Mouse (Mus musculus): ENCODE measurements around the gene Mmp23. TPM values are rescaled to one million over a fixed set of nuclear protein-coding genes. Genes with fewer than 3 reads are reported as not detected.
"Not testable (repeated sequence)": the region's sequence is repeated elsewhere in the genome, so short reads cannot be mapped to it uniquely, and the experiment has no call there.

Mmp23 gene
- polyA plus RNA-seq, 1 experiment, result 22.4 TPM

DNA sequence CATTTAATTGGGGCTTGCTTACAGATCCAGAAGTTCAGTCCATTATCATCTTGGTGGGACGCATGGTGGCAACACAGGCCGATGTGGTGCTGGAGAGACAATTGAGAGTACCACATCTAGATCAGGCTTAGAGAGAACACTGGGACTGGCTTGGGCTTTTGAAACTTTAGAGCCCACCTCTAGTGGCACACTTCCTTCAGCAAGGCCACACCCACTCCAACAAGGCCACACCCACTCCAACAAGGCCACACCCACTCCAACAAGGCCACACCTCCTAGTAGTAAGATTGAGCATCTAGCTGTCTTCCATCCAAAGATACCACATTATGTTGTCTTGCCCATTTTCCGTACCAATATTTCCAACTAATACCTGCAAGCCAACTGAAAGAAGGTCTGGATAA, 39.2 kb upstream of the Mmp23 start:
- TF ChIP-seq CTCF (conservative IDR thresholded peaks at IDR 0.05; ENCODE audit: insufficient read depth, insufficient read length, low read depth, low read length) (no peak), POLR2A (IDR thresholded peaks at IDR 0.05; ENCODE audit: low read depth, low read length) (no peak)
- H3K27me3 ChIP-seq (replicated peaks; ENCODE audit: control insufficient read depth, insufficient read depth, low read length), result no peaks in the 10 kb centered on the region
- H3K36me3 ChIP-seq (ENCODE audit: control insufficient read depth, insufficient read depth, low read length), result no peaks in the 10 kb centered on the region
- H3K4me1 ChIP-seq (ENCODE audit: control insufficient read depth, insufficient read depth, low read length), result no peaks in the 10 kb centered on the region
- H3K27ac ChIP-seq (ENCODE audit: insufficient read depth, low read depth, low read length), result no peak overlapping the region
- 95% methylated on average over 3 of the region's 3 CpGs for WGBS
- DNase-seq, result no peak
- no peak overlapping the region for H3K4me3 ChIP-seq (ENCODE audit: insufficient read depth, low read depth, low read length)

DNA sequence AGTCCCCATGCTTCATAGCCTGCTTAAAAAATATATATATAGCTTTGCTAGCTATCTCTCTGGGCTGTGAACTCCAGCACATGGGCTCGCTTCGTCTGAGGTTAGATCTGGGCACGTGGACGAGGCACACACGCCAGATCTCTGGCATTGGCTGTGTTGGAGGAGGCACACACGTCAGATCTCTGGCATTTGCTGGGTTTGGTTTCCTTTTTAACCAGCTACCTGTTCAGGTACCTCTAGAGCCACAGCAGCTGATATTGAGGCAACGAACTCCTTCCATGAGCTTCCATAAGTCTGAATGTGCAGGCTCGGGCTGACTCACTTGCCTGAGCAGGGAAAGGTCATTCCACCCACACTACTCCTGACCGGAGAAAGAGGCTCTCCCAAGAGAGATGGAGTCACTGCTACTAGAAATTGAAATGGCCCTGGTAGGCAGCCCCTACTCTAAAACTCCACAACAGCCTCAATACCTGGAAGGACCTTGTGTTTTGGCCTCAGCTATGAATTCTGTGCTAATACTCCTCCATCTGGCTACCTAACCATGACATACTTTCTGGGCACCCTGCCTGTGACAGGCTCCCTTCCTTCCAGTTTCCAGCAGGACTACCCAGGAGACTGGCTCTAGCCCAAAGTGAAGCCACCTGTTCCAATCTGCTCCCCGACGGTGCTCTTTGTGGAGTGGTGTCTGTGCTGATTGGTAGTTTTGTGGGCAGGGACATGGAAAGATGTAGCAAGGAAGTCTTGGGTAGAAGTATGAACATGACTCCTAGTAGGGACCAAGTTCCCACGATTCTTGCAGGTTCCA, 37.6 kb upstream of the Mmp23 start:
- H3K27me3 ChIP-seq (replicated peaks; ENCODE audit: control insufficient read depth, insufficient read depth, low read length), result no peaks in the 10 kb centered on the region
- 74% methylated on average over 12 of the region's 12 CpGs for WGBS
- no peak overlapping the region for H3K27ac ChIP-seq (ENCODE audit: insufficient read depth, low read depth, low read length)
- H3K4me3 ChIP-seq (ENCODE audit: insufficient read depth, low read depth, low read length), result no peak overlapping the region
- no peak for DNase-seq
- TF ChIP-seq CTCF (conservative IDR thresholded peaks at IDR 0.05; ENCODE audit: insufficient read depth, insufficient read length, low read depth, low read length) (no peak), POLR2A (IDR thresholded peaks at IDR 0.05; ENCODE audit: low read depth, low read length) (no peak)
- no peaks in the 10 kb centered on the region for H3K4me1 ChIP-seq (ENCODE audit: control insufficient read depth, insufficient read depth, low read length)
- H3K36me3 ChIP-seq (ENCODE audit: control insufficient read depth, insufficient read depth, low read length), result no peaks in the 10 kb centered on the region

DNA sequence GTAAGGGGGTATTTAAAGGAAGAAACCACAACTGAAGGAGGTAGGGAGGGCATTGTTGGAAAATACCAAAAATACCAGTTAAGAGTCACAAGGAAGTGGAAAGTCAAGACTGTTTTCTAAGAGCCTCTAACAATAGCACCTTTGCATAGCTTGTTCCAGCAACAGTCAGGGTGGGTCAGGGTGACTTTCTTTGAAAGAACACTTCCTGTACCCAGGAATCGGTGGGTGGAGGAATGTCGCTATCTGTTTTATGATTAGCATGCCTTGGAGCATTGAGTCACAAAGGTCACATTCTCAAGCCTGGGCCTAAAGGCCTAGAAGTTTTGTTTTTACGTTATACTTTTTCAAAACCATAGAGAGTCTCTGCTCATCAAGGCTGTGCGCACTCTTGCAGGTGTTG, 34.6 kb upstream of the Mmp23 start:
- not testable (repeated sequence) for H3K4me3 ChIP-seq (ENCODE audit: insufficient read depth, low read depth, low read length); H3K27ac ChIP-seq (ENCODE audit: insufficient read depth, low read depth, low read length); H3K27me3 ChIP-seq (replicated peaks; ENCODE audit: control insufficient read depth, insufficient read depth, low read length); DNase-seq; H3K4me1 ChIP-seq (ENCODE audit: control insufficient read depth, insufficient read depth, low read length); H3K36me3 ChIP-seq (ENCODE audit: control insufficient read depth, insufficient read depth, low read length)
- WGBS, result 55% methylated on average over 4 of the region's 4 CpGs

DNA sequence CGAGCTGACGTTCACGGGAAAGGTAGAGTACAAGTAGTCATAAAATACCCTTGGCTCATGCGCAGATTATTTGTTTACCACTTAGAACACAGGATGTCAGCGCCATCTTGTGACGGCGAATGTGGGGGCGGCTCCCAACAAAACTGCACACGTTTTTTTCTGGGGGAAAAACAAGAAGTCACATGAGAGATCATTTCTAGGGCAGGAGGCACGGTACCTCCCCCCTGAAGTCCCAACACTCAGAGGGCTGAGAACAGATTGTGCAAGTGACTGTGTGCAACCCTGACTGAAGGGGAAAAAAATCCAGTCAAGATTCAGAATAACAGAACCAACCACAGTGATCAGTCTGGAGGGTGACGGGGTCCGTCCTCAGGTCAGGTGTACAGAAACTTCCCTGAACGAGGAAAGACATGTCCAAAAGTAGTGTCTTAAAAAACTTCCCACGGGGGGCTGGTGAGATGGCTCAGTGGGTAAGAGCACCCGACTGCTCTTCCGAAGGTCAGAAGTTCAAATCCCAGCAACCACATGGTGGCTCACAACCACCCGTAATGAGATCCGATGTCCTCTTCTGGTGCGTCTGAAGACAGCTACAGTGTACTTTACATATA, 30.6 kb upstream of the Mmp23 start:
- not testable (repeated sequence) for H3K27me3 ChIP-seq (replicated peaks; ENCODE audit: control insufficient read depth, insufficient read depth, low read length); DNase-seq; H3K27ac ChIP-seq (ENCODE audit: insufficient read depth, low read depth, low read length); H3K4me3 ChIP-seq (ENCODE audit: insufficient read depth, low read depth, low read length); H3K36me3 ChIP-seq (ENCODE audit: control insufficient read depth, insufficient read depth, low read length); H3K4me1 ChIP-seq (ENCODE audit: control insufficient read depth, insufficient read depth, low read length)
- WGBS, result 87% methylated on average over 16 of the region's 19 CpGs

DNA sequence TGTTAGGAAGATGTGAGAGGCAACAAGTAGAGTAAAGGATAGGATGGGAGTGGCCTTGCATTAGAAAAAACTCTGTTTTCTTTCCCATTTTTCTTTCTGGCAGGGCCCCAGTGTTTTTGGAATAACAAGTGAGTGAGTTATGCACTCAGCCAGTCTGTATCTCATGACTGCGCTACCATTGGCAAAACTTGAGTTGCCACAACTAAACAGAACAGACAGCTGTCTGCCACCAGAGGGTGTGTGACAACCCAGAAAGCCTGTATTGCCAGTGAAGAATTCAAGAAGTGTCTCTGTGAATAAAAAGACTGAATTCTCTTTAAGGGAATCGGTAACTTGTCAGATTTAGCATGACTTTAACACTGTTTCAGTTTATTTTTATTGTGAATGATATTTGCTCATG, 22.8 kb upstream of the Mmp23 start:
- WGBS, result 55% methylated on average over 2 of the region's 2 CpGs
- Histone ChIP-seq H3K4me1 (ENCODE audit: control insufficient read depth, insufficient read depth, low read length) (no peaks in the 10 kb centered on the region), H3K4me3 (ENCODE audit: insufficient read depth, low read depth, low read length) (no peak overlapping the region), H3K27me3 (replicated peaks; ENCODE audit: control insufficient read depth, insufficient read depth, low read length) (no peaks in the 10 kb centered on the region), H3K36me3 (ENCODE audit: control insufficient read depth, insufficient read depth, low read length) (no peaks in the 10 kb centered on the region), H3K27ac (ENCODE audit: insufficient read depth, low read depth, low read length) (no peak overlapping the region)
- DNase-seq, result peak; percentile 51
- peak; percentile 52 for TF ChIP-seq CTCF (conservative IDR thresholded peaks at IDR 0.05; ENCODE audit: insufficient read depth, insufficient read length, low read depth, low read length)
- TF ChIP-seq POLR2A (IDR thresholded peaks at IDR 0.05; ENCODE audit: low read depth, low read length), result no peak

DNA sequence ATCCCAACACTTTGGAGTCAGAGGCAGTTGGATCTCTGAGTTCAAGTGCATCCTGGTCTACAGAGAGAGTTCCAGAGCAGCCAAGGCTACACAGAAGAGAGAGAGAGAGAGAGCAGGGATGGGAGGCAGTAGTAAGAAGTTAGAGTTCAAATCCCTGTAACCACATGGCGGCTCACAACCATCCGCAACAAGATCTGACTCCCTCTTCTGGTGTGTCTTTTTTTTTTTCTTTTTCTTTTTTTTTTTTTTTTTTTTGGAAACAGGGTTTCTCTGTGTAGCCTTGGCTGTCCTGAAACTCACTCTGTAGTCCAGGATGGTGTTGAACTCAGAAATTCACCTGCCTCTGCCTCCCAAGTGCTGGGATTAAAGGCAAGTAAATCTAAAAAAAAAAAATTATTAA, 18.9 kb upstream of the Mmp23 start:
- no peak for TF ChIP-seq POLR2A (IDR thresholded peaks at IDR 0.05; ENCODE audit: low read depth, low read length)
- no peak for TF ChIP-seq CTCF (conservative IDR thresholded peaks at IDR 0.05; ENCODE audit: insufficient read depth, insufficient read length, low read depth, low read length)
- 61% methylated on average over 2 of the region's 2 CpGs for WGBS
- Histone ChIP-seq H3K4me1 (ENCODE audit: control insufficient read depth, insufficient read depth, low read length) (peaks cover 4% of the 10 kb centered on the region), H3K27me3 (replicated peaks; ENCODE audit: control insufficient read depth, insufficient read depth, low read length) (no peaks in the 10 kb centered on the region), H3K36me3 (ENCODE audit: control insufficient read depth, insufficient read depth, low read length) (no peaks in the 10 kb centered on the region), H3K4me3 (ENCODE audit: insufficient read depth, low read depth, low read length) (no peak overlapping the region), H3K27ac (ENCODE audit: insufficient read depth, low read depth, low read length) (no peak overlapping the region)
- DNase-seq, result no peak

DNA sequence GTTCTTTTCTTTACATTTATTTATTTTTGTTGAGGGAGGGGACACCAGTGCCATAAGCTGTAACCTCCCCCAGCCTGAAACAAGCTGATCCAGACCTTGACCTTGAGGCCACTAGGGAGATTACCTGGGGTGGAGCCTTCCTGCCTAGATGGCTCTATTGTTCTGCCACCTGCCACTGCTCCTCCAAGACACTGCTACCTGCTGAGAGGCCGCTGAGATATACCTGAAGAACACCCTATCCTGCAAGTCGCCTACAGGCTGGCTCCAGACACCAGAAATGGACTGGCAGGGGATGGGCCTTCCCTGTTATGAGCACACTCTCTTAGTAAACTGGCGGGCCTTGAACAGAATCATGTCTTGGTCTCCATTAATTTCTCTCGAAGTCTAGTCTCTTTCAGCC, 17.1 kb upstream of the Mmp23 start:
- H3K27me3 ChIP-seq (replicated peaks; ENCODE audit: control insufficient read depth, insufficient read depth, low read length); H3K4me1 ChIP-seq (ENCODE audit: control insufficient read depth, insufficient read depth, low read length); DNase-seq; H3K36me3 ChIP-seq (ENCODE audit: control insufficient read depth, insufficient read depth, low read length); H3K27ac ChIP-seq (ENCODE audit: insufficient read depth, low read depth, low read length); H3K4me3 ChIP-seq (ENCODE audit: insufficient read depth, low read depth, low read length): not testable (repeated sequence)
- 88% methylated on average over 4 of the region's 4 CpGs for WGBS
